Mouse (Mus musculus) right cerebral cortex, adult 2 months (tissue): ENCODE measurements around the gene Hk2.
"Not testable (repeated sequence)": the region's sequence is repeated elsewhere in the genome, so short reads cannot be mapped to it uniquely, and the experiment has no call there.

Experiments used
- DNase-seq, 2 experiments: peaks; one replicate each; pipeline ENCODE4 v3.0.0; 2021 to 2022; ENCODE audit warnings: low spot score in 2 of 2

The Hk2 gene

GRCm38 (mm10) chr6:82689474-82689873, 84.8 kb downstream of the Hk2 start:
- DNase-seq, result no peak

DNA sequence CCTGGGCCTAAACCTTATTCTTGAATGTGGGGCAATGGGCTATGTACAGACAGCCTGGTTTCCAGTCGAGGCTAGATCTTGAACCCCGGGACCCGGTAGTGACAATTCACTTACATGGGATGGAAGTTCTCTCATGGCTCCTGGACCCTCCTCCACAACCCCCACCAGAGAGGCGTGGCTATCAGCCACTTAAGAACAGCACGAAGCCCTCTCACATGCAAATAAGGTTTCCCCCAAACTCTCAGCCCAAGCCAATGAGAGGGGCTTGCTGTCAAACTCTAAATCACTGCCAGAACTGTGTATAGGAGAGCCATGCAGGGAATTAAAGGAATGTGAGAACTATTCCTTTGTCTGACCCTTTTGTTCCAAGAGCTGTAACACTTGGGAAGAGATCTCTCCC, 85.7 kb downstream of the Hk2 start:
- DNase-seq, result not testable (repeated sequence)

DNA sequence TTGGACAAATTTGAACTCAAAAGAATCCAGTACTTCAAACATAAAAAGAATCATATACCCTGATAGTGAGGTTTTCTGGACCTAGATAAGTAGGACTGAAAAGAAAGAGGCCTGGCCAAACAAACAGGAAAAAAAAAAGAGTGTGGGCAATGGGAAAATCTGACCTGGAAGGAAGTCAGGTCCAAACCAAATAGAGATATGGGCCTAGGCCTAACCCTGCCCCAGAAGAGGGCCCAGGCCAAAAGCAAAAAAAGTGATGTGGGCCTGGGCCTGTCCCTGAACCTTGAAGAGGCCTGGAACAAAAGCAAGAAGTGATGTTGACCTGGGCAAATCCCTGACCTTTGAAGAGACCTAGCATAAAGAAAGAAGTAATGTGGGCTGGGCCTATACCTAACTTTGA, 90.1 kb downstream of the Hk2 start:
- no peak for DNase-seq

- DNase-seq, result not testable (repeated sequence)
These were observed 95.0 kb downstream of the Hk2 start for GRCm38 (mm10) chr6:82679286-82679685.

DNA sequence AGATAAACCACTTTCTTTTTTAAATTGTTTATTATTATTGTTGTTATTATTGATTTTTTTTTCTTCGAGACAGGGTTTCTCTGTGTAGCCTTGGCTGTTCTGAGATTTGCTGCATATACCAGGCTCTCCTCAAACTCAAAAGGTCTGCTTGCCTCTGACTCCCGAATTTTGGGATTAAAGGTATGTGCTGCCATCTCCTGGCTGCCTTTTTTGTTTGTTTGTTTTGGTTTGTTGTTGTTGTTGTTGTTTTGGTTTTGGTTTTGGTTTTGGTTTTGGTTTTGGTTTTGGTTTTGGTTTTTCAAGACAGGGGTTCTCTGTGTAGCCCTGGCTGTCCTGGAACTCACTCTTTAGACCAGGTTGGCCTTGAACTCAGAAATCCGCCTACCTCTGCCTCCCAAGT, 96.6 kb downstream of the Hk2 start:
- DNase-seq, result not testable (repeated sequence)
